Mouse (Mus musculus) layer of hippocampus, postnatal 36 days (tissue): ENCODE results near the gene Ipo5. TPM values are rescaled to one million over a fixed set of nuclear protein-coding genes. Genes with fewer than 3 reads are reported as not detected.

Experiments used
- DNase-seq, 2 experiments: peaks; one replicate each; pipeline ENCODE4 v3.0.0; 2022
- total RNA-seq, 2 experiments: library from RNA; stranded (reverse); gene quantifications; 2 replicates each; pipeline ENCODE4 v1.2.3; 2021

The Ipo5 gene
- 100 to 1,000 TPM in 1 of 2 experiments, 10 to 100 TPM in 1; 96.0 to 101 TPM for total RNA-seq

DNA sequence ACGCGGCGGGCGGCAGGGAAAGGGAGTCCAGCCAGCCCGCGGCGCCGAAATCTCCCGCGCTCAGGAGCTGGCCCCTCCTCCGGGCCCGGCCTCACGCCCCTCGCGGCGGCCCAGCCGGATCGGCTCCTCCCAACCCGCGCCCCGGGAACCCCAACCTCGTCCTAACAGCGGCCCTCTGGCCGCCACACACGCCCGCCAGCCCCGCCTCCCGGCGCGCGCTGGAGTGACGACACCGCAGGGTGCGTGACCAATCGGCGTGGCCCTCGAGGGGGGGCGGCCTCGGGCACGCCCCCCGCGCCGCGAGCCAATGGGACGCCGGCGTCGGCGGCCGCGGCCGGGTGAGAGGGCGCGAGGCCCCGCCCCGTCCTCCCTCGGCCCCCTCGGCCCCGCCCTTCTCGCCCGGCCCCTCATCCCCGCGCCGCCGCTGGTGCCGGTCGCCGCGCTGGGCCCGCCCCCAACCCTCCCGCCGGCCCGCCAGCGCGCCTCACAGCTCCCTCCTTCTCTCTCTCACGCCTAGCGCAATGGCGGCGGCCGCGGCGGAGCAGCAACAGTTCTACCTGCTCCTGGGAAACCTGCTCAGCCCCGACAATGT lies at the start of gene Ipo5:
Ipo5 (plus strand) TSS at position 492 of the 592 bp plus-strand sequence.
- DNase-seq = peak; percentile 94

DNA sequence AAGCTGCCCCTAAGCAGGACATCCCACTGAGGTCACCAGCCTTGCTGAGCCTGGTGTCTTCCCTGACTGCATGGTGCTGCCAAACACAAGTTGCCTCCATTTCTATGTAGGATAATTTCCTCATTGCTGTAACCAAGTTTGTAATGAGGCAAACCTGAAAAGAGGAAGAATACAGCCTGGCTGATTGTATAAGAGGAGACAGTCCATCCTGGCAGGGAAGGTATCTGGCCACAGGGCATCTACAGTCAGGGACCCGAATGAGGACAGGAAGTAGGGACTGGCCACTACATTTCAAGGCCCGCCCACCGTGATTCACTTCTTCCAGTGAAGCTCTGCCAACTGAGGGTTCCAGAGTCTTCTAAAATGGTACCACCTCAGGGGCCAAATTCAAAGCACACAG lies 47.8 kb upstream of the Ipo5 start:
- DNase-seq = no peak

DNA sequence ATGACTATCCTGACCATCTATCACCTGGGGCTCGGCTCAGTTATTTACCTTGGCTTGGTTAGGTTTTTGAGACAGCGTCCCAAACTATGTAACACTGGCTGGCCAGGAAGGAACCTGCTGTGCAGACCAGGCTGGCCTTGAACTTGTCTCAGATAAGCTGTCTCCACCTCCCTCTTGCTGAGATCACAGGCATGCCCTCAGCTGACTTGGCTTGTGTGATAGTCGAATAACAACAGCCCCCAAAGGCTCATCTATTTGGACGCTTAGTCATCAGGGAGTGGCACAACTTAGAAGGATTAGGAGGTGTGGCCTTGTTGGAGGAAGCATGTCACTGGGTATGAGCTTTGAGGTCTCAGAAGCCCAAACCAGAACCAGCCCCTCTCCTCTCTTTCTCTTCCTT lies 46.1 kb upstream of the Ipo5 start:
- DNase-seq = no peak

DNA sequence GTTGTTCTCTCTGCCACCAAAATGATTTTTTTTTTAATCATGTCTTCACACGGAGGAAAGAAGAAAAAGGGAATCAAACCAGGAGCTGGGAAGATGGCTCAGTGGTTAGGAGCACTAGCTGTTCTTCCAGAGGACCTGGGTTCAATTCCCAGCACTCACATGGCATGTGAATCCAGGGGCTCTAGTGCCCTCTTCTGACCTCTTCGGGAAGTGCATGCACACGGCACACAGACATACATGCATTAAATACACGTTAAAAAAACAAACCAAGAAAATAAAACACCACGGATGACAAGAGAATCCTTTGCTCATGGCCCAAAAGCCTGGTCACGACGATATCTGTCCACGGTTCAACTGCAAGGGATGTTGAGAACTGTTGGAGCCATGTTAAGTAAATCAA lies 44.5 kb upstream of the Ipo5 start:
- DNase-seq = no peak

DNA sequence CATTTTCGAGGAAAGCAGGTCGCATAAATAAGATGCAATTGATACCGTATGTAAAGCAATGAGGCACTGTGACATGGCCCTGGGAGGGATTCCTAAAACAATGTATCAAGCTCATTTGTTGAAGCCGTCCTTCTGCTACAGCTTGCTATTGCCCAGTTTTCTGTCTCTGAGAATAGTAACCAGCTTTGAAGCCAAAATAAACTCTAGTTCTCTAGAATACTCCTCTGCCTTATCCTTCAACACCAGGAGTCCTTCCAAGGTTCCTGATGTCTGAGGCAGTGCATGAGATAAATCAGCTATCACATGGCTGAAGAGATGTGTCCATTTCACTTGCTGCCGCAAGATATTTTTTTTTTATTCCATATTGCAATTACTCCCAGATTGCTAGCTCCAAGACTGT lies 43.9 kb upstream of the Ipo5 start:
- no peak for DNase-seq

DNA sequence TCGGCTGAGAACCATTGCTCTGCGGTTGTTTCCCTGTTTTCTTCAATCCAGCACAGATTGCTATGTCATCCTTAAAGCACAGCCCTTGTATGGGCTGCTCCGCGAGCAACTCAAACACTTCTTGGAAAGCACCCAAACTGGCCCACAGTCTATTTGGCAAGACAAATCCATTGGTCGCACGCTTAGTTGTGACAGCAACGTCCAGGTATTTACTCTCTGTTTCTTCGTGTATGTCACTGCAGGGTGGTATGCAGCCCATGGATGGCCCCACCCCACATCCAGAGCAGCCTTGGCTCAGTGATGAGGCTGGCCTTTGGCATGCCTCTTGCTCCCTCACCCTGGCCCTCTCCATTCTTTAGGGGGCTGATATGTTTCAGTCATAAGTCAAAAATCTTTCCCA lies 42.5 kb upstream of the Ipo5 start:
- no peak for DNase-seq

DNA sequence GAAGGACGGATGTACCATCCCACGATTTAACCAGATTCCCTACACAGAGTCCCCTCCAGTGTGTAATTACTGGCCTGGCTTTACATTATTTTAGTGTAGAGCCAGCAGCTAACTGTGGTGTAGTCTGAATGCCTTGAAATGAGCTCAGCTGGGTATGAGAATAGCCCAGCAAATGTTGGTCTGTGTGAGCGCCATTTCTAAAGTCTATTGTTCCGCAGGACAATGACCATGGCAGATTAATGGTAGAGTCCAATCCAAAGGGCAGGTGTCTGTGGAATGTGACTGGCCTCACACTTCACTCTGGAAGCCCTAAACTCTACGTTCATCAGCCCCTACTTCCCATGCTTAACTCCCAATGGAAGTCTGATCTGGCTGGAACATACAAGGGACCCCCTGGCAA lies 40.3 kb upstream of the Ipo5 start:
- no peak for DNase-seq

DNA sequence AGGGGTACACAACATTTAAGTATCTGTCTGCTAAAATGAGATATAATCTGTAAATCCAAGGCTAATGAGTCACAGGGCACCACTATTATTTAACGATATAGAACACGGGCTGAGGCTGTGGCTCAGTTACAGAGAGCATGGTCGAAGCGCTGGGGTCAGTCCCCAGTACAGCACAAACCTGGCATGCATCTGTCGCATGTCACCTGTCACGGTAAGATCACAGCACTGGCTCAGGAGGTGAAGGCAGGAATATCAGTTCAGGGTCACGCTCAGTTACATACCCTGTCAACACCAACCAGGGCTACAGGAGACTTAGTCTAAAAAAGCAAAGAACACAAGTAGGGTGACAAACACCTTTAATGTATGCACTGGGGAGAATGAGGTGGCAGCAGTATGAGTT lies 36.6 kb upstream of the Ipo5 start:
- no peak for DNase-seq

DNA sequence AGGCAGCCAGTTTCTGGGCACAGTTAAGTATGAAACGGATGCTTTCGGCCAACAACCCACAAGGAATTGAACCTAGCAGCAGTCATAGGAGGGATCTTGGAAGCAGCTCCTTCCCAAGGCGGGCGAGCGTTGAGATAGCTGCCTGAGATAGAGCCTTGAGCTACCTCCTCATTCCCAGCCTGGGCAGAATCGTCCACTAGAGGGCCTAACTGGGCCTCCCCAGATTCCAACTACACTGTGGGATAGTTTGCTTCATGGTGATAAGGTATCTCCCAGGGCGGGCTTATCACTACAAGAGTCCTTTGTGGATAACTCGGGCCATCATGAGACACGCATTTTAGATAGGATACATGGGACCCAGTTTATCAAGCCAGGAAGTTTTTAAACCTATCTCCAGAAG lies 35.9 kb upstream of the Ipo5 start:
- DNase-seq = no peak

DNA sequence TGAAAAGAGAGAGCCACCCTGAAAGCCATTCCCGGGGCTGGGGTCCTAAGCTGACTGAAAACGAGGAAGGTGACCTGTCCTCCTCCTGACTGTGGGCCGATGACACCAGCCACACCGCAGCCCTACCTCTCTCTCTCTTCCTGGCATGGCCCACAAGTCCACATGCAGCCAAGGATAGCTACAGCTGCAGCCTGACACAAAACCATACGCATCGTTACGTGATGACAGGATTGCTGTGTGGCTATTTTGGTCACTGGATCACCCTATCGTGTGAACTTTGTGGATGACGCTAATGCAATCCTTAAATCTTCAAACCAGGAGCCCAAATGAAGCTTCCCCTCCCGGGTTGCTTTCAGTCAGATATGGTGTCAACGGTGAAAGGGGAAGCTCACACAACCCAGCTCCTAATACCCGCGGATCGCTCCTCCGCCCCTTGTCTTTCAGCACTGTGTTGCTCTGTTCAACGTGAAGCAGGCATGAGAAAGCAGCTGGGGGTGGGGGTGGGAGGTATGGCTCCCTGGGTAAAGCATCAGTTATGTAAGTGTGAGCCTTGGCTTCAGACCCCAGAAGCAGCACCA lies 35.1 kb upstream of the Ipo5 start:
- no peak for DNase-seq

DNA sequence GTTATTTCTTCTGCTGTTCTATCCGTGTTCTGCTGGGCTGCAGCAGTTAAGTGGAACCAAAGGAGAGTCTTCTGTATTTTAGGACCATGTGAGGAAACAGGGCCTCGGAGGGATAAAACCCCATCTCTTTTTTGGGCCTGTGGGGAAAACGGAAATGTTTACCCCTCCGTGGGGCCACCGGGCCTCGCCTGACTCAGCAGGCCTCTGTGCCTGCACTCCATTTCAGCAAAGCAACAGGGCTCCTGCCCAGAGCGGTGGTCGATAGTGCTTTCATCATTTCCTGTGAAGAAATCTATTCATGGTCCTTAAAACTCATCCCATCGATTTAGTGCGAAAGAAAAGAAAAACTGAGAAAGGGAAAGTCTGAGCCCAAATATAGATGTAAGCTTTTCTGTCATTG lies 33.9 kb upstream of the Ipo5 start:
- DNase-seq = no peak

DNA sequence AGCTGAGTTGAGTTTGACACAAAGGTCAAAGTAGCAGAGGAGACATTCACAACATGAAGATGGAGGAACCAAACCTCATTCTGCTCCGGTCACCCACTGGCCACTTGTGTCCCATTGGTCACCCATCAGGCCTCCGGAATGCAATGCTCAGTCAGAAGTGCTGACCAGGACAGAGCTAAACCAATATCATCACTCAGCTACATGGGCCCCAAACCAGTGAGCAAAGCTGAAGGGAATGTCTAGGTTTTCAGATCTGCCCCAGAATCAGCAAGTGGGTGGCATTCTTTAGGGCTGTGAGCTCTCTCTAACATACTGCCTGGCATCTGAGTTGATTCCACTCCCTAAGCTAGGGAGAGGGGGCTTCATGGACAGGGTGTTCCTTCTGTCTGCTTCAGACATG lies 32.0 kb upstream of the Ipo5 start:
- no peak for DNase-seq

DNA sequence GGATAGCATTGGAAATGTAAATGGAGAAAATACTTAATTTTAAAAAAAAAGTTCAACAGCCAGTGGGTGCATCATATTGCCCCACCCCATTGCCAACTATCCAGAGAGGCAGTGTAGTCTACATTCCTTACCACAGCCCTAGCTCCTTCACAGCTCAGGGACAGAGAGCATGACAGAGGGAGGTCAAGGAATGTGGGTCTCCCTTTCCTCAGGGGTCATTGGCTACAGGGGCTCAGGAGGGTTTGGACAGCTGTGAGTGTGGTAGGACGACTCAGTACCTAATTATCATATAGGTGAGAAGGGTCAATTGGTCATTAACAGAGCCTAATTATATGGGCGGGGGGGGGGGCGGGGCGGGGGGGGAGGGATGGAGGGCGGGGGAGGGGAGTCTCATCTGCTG lies 30.4 kb upstream of the Ipo5 start:
- no peak for DNase-seq

DNA sequence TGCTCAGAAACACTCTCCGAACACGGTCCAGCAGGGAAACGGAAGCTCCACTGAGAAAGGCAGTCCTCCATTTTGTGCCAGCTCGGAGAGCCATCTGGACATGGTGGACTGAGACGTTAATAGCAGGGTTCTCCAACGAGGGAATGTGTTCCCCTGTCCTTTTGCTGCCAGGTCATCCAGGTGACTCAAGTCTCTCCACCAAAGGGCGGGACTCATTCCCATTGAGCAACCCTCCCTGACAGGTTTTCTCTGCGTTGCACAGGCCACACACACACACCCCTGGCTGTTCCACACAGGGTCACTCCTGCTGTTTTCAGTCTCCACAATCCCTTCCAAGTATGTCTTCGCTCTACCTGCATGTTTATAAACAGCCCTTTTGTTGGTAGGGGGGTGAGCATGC lies 30.0 kb upstream of the Ipo5 start:
- DNase-seq = no peak

DNA sequence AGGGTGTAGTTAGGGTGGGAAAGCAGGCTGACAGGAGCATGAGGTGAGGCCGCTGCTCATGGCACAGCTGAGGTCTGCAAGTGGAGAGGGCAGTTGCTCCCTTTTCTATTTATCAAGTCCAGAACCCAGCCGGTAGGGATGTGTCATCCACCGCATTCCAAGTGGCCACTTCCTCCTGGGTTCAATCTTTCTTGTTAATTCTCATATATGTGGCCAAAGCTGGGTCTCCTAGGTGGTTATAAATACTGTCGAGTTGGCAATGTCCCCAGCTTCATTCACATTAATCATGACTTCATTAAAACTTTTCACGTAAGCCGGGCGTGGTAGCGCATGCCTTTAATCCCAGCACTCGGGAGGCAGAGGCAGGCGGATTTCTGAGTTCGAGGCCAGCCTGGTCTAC lies 22.3 kb upstream of the Ipo5 start:
- DNase-seq = no peak

DNA sequence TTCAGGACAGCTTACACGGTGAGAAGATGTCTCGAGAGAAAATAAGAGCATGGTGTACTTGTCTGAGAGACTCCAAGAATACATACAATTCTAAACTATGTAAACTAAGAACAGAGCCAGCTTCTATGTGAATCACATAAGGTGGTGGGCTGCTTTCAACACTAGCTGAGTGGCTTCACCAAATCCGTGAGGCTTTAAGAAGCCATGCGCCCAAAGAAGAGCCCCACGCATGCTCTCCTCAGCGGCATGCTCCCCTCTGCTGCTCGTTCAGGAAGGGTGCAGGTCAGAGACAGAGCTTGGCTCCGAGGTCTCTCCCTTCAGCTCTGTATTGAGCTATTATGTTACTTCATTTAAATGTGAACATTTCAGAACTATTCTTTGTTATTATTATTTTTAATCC lies 18.7 kb upstream of the Ipo5 start:
- no peak for DNase-seq

DNA sequence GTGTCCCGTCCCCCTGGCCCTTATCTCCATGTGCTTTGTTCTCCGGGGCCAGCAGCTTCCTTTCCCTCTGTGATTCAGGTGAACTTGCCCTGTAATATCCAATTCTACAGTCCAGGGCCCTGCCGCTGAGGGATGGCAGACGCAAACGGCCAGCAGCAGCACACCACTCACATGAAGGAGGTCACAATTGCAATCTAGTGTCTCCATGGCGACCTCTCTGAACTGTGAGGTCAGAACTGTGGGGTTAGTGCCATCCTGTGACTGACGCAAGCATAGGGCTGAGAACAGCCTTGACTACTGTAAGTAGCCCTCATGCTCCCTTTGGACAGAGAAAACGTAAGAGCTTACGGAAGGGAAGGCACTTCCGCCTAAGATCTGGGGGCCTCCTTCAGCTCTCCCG lies 14.4 kb upstream of the Ipo5 start:
- no peak for DNase-seq

DNA sequence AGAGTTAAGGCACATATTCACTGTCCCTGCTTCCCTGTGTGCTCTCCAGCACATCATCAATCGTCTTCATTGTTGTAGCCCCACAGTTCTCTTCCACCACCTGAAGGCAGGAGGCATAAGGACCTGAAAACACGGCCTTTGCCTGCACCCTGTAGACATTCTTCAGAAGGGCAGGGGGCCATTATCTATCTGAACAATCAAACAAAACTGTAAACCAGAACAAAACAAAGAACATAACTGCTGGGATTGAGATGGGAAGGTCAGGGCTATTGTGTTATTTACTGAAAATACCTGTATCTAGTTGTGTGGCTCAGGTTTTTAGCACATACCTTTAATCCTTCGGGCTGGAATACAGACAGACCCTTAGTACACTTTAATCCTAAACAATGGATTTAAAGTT lies 12.1 kb upstream of the Ipo5 start:
- no peak for DNase-seq

DNA sequence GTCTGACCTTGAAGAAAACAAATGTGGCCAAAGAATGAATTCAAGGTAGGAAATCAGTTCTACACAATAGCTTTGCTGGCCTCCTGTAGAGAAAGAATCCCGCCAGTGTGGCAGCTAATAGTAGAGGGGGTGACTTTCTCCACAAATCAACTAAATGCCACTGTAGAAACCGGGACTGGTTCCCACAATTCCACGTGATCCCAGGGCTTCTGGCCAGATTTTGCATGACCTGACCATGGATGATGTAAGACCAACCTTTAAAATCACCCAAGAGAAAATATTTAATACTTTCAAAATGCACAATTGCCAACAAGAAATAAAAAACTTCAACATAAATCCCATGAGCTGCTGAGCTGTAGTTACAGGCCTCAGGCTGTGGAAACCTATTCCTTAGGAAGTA lies 1.6 kb upstream of the Ipo5 start:
- no peak for DNase-seq

DNA sequence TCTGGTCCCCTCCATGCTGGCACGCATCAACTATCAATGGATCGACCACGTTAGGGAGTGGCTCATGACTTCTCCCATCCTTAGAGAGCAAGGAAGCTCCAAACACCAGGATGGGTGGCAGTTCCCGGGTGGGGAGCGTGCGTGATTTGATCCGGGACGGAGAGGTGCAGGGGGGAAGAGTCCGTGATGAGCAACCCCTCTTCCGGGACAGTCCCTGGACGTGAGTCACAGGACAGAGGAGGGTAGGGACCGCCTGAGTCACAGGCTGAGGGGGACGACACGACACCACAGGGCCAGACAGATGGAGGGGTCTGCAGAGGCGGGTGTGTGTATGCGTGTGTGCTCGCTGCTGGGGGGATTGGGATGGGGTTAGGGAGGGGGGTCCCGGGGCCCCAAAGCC lies 704 bp upstream of the Ipo5 start:
- DNase-seq = peak in 1 of 2 experiments; percentile 42

DNA sequence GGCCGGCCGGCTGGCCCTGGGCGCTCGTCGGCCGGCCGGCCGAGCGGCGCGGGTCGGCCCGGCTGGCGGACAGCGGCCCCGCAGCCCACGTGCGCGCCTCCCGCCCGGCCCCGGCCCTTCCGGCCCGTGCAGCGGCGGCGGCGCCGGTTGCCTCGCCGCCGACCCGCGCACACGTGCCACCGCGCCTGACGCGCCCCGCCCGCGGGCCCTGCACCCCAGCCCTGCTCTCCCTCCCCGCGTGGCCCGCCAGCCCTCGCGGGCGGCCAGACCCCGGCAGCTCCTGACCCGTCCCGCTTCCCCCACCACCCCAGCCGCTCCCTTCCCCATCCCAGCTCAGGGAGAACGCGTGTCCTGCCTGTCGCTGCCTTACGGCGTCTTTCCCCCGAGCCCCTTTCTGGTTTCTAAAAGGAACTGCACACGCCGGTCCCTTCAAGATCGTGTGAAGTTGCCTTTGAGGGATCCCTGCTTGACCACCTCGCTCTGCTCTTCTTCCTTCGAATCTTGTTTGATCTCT lies 421 bp downstream of the Ipo5 start:
- peak; percentile 17 to 18 for DNase-seq

DNA sequence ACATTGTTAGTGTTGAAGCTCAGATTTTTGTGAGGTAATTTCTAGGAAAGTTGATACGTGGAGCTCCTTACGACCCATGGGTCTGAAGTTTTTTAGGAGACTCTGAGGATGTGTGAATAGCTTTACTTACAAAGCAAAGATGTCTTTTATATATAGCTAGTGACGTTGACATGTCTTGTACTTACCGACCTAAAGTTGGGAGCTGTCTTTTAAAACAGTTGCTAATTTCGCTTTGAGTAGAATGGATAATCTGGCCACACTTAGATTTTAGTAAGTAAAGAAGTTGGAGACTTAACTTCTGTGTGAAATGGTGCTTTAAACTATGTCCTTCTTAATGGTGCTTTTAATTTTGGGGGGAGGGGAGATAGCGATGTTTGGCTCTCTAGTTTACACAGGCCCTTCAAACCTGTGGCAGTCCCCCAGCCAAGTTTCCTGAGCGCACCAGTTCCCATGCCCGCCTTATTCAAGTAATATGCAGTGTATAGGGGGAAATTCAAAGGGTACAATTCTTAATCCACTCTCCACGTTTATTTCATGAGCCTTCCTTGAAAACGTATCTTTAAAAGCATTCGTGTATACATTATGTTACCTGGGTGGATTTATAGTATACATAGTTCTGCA lies 1.2 kb downstream of the Ipo5 start:
- no peak for DNase-seq

DNA sequence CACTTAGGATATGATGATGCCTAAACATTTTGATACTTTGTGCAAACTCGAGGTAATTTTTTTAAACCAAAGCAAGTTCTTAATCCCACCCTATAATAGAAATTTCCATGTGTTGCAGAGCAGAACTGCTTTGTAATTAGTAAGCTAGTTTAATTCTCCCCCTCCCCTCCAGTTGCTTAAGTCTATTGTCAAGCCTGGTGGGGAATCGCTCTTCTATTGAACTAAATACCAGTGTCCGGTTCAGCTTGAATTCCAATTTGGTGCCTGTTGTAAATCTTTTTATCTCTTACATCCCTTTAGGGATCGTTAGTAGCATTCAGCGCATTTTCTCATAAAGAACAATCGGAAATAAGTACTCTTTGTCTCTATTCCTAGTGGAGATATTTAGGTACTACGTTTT lies 1.9 kb downstream of the Ipo5 start:
- DNase-seq = no peak

DNA sequence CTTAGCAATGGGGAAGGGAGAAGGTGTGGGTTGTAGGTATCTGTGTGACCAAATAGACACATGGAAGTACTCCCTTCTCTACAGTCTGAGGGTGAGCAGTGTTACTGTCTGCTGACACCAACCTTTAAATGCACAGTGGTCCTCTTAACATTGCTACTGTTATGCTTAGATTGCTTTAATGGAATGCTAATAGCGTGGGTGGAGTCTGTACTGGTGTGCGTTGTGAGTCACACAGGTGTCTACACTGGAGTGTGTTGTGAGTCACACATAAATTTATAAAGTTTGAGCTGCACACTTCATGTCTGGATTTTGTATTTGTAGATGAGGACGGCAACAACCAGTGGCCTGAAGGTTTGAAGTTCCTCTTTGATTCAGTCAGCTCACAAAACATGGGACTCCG lies 10.8 kb downstream of the Ipo5 start:
- DNase-seq = no peak
